Mouse (Mus musculus) left cerebral cortex, adult 18-20 months (tissue): ENCODE measurements around the gene Tbc1d24. TPM values are rescaled to one million over a fixed set of nuclear protein-coding genes. Genes with fewer than 3 reads are reported as not detected.
A peak's percentile ranks its signal among the peaks of the same experiment; 100 is the strongest.

Source experiments
- DNase-seq, 2 experiments: peaks; one replicate each; pipeline ENCODE4 v3.0.0; 2021 to 2022; ENCODE audit warnings: low spot score in 2 of 2, mixed read lengths in 1 of 2
- total RNA-seq, 2 experiments: library from RNA; stranded (reverse); gene quantifications; 2 replicates each; pipeline ENCODE4 v1.2.3; 2021

Gene Tbc1d24
- total RNA-seq, 2 experiments from 2014 or later = 62.8 to 66.6 TPM

DNA sequence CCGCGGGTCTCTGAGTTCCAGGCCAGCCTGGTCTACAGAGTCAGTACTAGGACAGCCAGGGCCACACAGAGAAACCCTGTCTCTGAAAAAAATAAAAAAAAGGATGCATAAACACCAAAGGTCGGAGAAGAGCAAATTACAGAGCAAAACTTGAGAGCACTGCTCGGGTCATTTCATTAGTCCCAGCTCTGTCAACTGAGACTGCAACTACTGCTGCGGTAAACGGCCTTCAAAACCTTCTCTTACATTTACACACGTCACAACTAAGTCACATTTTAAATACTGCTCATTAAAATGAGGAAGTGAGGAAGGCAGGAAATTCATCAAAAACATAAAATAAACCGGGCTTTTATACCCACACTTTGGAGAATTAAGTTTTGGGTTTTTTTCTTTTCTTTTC lies 12.5 kb downstream of the Tbc1d24 start:
- no peak for DNase-seq

DNA sequence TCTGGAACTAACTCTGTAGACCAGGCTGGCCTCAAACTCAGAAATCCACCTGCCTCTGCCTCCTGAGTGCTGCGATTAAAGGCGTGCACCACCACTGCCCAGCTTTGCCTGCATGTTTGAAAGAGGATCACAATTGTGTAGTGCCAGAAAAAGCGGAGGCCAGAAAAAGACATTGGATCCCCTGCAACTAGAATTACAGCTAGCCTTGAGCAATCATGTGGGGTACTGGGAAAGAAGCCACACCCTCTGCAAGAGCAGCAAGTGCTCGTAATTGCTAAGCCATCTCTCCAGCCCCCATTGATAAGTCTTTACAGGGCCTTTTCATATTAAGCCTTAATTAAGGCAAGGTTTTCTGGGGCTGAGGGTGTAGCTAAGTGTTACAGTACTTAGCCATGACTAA lies 13.9 kb downstream of the Tbc1d24 start:
- no peak for DNase-seq

DNA sequence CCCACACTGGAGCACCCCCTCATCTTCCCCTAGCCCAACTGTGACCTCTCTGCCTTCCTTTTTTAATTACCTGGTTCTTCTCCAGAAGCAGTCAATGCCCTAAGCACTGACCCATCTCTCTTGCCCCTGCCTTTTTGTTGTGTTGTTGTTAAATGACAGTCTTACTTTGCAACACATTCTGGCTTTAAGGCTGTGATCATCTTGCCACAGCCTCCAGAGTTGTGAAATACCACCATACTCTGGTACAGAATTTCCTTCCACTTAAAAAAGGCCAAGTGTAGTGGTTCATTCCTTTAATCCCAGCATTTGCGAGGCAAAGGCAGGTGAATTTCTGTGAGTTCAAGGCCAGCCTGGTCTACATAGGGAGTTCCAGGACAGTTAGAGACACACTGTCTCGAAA lies 14.4 kb downstream of the Tbc1d24 start:
- DNase-seq = no peak

DNA sequence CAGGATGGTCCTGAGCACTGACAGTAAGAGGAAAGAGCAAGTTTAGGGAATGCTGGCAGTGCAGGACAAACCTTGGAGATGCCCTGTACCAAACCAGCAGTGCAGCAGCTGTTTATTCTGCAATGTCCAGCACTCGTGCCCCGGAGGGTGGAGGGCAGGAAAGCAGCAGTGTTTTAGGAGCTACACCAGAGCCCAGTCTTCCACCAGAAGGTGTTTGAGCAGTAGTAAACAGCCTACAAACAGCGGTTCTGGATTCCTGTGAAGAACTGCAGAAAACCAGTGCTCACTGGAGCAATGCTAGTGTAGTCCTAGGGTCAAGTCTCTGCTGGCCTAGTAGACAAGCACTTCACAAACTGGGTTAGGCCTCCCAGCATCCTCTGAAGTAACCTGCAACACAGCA lies 31.1 kb downstream of the Tbc1d24 start:
- DNase-seq = no peak

DNA sequence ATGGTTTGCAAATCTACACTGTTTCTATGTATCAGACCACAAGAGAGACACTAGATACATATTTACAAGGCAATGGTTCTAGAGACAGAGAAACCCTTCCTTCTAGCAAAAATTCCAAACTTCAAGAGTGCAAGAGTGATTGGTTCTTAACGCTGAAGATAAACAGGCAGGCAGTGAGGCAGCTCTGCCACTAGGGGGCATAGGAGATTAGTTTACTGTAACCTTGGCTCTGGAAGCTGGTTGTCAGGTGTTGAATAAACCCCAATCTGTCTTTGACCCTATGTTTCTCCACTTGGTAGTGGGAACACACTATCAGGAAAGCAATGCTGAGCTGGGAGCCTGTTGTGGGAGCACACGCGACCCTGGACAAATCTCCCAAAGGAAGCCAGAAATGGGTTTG lies 31.9 kb downstream of the Tbc1d24 start:
- peak; percentile 63 to 70 for DNase-seq

DNA sequence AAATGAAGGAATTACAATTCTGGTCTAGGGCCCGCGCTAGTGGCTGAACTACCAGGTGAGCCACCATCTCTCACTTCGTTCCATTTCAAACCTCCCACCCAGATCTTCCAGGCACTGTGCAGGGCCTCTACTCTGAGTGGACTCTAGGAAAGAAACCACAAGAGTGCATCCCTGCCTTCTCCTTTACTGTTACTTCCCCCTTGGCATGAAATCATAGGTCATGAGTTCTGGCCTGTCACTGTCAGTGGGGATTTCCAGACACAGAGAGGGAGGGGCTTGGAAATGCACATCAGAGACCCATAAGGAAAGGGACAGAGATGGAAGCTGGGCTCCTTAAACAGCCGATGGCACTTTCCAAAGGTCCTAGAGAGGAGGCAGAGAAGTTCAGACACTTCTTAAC lies 33.6 kb downstream of the Tbc1d24 start:
- no peak for DNase-seq

DNA sequence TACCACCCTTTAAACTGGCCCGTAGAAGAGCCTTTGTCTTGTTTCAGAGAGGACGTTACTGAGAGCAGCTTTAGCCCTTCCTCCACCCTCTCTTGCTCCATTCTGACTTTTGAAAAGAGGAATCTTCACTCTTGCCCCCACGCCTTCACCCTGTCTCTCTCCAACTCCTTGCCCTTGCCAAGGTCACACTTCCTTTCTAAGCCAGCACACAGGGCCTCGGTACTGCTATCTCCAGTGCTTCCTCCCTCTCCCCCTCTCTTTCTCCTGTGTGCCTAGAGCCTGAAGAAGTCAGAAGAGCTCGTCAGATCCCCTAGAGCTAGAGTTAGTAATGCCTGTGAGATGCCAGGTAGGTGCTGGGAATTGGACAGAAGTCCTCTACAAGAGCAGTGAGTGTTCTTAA lies 34.6 kb downstream of the Tbc1d24 start:
- no peak for DNase-seq

DNA sequence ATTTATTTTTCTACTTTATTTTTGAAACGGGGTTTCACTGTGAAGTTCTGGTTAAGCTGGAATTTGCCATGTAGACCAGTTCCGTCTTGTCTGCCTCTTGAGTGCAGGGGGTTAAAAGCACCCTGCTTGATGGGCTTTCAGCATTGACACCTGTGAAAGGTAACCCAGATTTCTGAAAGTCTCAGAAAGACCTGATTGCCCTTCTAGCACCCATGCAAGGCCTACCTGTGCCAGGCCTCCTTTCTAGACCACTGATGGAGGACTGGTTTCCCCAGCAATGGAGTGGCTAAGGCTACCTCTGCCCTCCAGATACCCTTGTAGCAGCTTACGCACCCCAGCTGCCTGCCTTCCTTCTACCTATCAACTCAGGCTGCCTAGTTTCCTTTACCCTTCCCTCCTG lies 35.2 kb downstream of the Tbc1d24 start:
- no peak for DNase-seq

DNA sequence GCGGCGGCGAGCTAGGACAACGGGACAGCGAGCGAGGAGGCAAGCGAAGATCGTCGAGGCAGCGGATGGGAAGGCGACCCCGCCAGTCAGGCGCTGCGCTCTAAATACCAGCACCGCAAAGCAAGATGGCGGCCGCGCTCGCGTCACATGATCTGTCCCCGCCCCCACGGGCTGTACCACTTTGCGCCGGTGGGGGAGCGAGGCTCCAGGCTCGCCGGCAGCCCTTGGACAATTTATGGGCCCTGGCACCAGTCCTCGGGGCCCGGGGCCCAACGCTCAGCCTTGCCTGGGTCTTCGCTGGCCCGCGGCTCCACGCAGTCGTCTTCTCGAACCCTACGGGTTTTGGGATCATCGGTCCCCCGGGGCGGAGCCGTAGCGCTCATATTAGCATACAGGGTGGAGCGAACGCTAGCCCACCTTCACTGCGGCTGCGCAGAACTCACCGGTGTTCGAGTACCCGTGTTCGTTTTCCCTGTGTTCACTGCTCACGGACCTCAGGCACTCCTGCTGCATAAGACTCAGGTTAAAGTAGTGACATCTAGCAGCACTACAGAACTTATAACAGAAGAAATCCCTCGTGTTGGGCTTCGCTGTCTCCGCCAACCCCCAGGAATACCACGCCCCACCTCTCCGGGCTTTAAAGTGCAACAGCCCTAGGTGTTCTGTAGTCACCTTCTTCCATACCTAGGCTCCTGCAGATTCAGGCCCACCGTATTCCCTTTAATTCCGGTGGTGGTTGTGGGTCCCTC lies 35.9 kb downstream of the Tbc1d24 start, which contains the start of gene Atp6v0c:
Atp6v0c (minus strand) TSS at position 386 of the 749 bp plus-strand sequence.
- DNase-seq = peak; percentile 94 to 95

DNA sequence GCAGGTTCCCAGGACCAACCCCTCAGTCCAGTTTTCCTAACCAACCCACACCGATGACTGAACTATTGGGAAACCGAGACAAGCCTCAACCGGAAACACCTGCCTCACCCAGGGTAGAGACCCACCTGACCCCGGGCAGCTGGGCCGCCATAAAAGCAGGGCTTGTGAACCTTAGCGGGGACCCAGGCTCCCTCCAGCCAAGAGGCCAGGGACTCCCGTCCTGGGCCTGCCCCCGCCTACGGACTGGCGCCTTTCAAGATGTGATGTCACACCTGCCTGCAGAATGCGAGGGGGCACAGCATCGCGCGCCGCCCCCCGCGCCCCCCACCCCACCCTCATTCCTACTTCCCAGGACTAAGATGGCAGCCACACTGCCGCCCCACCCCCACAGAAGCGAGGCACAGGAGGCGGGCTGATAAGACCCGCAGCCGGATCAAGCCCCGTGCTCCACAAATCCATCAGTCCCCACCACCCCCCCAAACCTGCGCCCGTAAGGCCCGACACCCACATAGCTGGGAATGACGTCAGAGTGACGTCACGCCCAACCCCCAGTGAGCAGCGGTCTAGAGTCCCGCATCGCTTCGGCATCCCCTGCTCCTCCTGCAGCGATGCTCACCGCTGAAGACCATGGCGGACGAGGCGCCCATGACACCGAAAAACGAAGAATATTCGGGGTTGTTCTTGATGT lies 36.6 kb downstream of the Tbc1d24 start:
- peak; percentile 66 to 74 for DNase-seq

DNA sequence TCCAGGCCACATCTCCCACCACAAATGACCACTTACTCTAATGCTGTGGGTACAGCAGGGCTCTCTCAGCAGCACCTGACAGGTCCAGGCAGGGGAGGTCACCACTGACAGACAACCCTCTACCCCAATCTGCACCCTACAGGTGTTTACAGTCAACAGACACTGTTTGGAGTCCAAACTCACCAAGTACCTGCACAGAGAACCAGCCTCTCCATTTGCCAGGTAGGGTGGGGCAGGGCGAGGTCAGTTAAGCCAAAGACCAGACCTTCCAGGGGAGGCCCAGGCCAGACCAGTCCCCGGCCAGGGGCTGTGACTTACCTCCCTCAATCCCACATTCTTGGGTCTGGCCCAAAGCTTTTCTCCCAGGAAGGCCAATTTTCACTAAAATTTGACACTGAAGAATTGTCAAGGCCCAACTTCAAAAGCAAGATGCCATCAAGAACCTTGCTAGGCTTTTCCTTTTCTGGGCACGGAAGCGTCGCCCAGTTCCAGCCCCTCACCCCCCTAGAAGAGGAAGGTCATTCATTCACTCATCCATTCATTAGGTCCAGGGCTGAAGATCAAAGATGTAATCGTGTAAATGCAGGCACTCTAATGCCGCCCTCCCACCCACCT lies 37.4 kb downstream of the Tbc1d24 start:
- no peak for DNase-seq

DNA sequence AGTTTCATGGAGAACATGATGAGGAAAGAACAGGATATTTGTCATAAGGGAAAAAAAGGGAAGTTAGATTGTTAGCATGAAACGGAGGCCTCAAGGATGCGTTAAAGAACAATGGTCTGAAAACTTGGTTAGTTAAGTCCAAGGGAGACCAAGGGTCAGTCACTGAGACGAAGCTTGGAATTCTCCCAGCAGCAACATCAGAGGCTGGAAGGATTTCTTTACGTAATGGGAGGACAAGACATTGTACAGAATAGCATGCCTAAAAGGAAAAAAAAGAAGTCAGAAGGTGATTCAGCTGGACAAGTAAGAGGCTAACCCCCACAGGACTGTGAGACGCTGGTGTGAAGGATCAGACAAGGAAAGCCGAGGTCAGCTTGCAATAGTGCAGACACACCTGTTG lies 38.2 kb downstream of the Tbc1d24 start:
- no peak for DNase-seq

DNA sequence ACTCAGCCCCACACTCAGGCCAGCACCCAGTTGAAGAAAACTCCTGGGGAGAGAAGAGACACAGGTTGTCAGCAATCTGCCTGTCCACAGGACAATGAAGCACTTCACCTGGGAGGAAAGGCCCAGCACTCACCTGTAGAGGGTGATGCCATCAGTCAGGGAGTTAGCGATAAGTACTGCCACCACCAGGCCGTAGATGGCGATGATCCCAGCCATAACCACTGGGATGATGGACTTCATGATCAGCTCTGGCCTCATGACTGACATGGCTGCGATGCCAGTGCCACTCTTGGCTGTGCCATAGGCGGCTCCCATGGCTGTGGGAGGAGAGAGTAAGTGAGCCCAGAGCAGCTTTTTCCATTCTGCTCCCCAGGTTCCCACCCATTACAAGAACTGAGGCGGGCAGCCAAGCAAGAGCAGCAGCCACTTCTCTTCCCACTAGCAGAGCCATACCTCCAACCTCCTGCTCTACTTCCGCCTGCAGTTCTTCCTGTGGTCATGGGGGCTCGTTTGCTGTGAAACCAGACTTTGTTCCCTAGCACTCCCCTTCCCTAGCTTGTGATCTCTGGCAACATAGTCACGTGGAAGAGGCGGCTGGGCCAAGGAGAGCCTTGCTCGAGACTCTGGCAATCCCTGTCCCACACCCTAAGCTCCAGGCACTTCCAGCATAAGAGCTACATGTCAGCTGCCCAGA lies 40.6 kb downstream of the Tbc1d24 start:
- no peak for DNase-seq

DNA sequence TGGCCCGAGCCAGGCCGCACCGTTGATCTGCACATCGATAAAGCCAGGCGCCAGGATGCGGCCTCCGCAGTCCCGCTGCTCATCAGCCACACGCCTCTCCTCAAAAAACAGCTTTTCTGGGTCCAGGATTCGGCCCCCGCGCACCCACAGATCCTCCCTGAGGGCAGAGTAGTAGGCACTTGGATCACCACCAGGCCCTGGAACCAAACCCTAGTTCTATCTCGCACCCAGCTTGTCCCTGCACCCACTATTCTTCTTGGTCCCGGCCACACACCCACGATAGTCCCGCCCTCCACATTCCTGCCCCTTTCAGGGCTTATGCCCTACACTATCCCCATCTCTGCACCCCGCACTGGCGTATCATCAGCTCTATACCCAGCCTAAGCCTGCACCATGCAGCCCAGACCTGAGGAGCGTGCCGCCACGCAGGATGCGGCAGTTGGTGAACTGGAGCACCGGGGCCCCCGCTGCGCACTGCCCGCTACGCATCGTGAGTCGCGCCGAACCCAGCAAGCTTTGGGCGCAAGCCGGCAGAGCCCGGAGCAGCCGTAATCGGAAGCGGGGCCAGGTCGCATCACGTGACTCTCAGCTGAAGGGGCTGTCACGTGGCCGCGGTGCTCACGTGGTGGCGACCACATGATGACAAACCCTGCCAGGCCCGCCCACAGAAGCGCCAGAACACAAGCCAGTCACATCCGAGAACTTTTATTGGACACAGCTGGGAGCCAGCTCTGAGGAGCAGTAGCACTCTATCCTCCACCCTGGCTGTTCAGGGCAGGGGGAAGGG lies 42.0 kb downstream of the Tbc1d24 start, which contains the start of gene Amdhd2:
Amdhd2 (minus strand) TSS at position 591 of the 787 bp plus-strand sequence.
- peak; percentile 98 for DNase-seq

DNA sequence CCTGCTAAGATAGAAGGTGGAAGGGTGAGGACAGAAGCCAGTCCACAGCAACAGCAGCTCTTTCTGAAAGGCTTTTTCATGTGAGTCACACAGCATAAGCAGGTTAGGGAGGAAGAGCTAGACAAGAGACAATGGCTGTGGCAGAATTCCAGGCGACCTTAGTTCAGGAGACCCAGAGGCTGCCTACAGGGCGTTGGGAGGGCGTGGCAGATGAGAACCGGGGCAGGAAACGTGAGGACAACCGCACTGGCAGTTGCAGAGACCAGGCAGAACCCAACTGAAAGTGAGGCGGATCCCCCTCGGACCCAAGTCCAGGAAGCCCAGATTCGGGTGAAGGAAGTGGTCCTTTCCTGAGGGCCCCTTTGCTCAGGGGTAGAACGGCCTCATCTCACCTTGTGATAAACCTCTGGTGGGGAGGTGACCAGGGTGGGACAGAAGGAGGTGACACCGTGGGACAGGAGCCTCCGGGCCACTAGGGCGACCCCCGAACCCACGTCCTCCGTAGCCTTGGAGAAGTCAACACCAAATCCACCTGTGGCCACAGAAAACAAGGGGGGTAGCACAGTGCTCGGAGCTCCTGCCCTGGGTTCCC lies 42.7 kb downstream of the Tbc1d24 start:
- no peak for DNase-seq

DNA sequence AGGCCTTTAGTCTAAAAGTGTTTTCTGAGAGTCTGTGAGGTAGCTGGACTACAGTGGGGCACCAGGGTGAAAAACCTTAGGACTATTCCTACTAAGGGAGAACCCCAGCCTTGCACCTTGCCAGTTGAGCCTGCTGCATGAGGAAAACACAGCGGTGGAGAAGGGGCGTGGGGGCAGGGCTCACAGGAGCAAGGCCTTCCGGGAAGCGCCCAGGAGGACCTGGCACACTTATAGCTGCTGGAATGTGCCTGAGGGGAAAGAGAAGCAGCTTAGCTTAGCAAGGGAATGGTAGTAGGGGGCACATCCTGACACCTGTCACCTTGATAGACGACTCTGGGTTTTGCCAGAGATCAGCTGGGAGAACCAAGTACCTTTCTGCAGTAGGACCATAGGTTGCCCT lies 43.9 kb downstream of the Tbc1d24 start:
- no peak for DNase-seq

DNA sequence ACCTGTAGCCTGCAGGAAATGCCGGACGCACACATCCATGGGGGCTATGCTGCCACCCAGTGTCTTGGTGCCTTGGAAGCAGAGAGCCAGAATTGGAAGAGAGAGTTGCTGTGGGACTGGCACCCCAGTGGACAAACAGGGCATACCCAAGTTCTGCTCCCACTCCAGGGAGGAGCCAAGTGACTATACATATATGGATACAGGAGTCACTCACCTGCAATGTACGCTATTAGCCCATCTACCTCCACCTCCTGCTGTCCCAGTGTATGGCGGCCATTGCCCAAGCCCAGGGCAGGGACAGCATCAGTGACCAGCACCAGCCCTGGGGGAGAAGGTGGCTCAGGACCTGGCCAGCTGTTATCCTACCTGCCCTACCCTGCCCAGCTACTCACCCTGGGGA lies 47.8 kb downstream of the Tbc1d24 start:
- no peak for DNase-seq

DNA sequence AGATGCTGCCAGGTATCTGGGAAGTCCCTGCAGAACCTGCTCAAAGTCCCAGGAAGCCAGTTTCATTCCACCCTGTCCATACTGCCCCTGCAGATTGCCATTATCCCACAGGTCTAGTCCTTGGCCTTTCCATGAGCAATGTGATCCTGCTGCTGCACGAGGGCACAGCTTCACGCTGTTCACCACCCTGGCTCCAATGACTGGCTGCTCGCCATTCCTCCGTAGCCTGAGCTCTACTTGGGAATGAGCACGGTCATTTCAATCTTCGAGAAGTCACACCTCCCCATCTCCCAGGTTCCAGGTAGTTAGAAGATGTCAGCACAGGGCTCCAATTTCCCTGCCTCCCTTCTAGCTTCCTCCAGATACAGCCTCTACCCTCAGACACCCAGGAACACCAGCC lies 48.2 kb downstream of the Tbc1d24 start:
- DNase-seq = no peak

DNA sequence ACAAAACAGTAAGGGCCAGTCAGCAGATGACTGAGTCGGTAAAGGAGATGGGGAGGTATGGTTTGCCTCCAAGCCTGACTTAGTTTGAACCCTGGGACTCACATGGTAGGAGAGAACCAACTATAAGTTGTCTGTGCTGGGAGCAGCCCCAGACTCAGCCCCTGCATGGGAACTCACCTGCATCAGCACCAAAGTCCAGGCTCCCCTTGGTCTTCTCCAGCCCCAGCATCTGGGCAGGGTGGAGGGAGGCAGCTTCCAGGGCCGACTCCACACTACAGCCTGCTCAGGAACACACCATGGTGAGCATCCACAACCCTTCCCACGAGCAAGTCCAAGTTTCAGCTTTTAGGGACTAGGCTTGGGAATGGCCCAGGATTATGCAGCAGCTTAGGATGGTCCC lies 49.0 kb downstream of the Tbc1d24 start:
- no peak for DNase-seq

DNA sequence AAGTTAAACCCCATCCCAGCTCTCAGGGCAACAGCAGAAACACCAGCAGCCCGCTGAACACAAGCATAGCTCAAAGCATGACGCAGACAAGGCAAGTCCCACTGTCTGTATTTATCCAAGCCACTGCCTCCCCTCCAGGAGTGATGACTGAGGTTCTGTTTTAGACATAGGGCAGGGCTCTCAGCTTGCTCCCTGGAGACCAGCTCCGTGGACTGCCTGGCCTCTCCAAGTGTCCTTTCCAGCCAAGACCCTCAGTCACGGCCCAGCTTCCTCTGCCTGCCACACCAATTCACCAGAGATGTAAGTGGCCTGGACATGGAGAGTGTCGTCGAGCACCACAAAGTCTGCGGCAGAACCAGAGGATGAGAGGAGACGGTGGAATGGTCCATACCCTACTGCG lies 49.6 kb downstream of the Tbc1d24 start:
- DNase-seq = no peak
